Mouse (Mus musculus) thymus, adult 2 months (tissue): ENCODE results near the gene Prkra.

Experiments
- CTCF ChIP-seq: fragments of 200-500 bp; IDR thresholded peaks from 2 replicates; pipeline ENCODE4 v1.5.1; 2012; ENCODE audit warnings: mild to moderate bottlenecking, control low read depth, low read length, moderate library complexity, borderline replicate concordance; ENCODE audit not compliant: control insufficient read depth, poor library complexity, insufficient read depth; ENCODE audit errors: extremely low read depth
- POLR2A ChIP-seq: fragments of 200-500 bp; IDR thresholded peaks from 2 replicates; pipeline ENCODE4 v1.6.1; 2012; ENCODE audit warnings: mild to moderate bottlenecking, low read length, control low read depth, moderate library complexity; ENCODE audit not compliant: control insufficient read depth, poor library complexity, insufficient read depth; ENCODE audit errors: extremely low read depth

DNA sequence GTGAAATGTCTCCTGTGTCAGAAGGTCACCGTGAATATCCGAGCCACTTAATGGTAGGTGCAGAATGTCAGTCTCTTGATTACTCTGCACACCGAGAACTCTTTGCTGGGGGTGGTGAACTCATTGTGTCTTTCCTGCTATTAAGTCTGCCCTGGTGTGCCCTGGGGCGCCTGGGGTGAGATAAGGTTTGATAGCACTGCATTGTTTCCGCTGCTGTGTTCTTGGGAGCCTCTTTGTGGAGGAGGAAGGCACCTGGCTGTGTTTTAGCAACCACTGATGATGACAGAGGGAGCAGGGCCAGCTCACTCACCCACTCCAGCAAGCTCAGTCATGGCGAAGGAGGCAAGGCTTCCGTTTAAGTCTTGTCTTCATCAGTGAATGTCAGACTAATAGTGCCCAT is 40.3 kb upstream of the Prkra start:
- TF ChIP-seq POLR2A (no peak), CTCF (no peak)
